Mouse (Mus musculus) thymus, adult 2 months (tissue): Measurements from ENCODE around the gene Fli1.

Experiments used
- CTCF ChIP-seq: fragments of 200-500 bp; IDR thresholded peaks from 2 replicates; pipeline ENCODE4 v1.5.1; 2012; ENCODE audit warnings: mild to moderate bottlenecking, control low read depth, low read length, moderate library complexity, borderline replicate concordance; ENCODE audit not compliant: control insufficient read depth, poor library complexity, insufficient read depth; ENCODE audit errors: extremely low read depth
- POLR2A ChIP-seq: fragments of 200-500 bp; IDR thresholded peaks from 2 replicates; pipeline ENCODE4 v1.6.1; 2012; ENCODE audit warnings: mild to moderate bottlenecking, low read length, control low read depth, moderate library complexity; ENCODE audit not compliant: control insufficient read depth, poor library complexity, insufficient read depth; ENCODE audit errors: extremely low read depth

GRCm38 (mm10) chr9:32488627-32489026 is 54.0 kb downstream of the Fli1 start:
- TF ChIP-seq CTCF (no peak), POLR2A (no peak)
